Mouse (Mus musculus) layer of hippocampus, postnatal 10 days (tissue): ENCODE data around the gene Tmod1. TPM values are rescaled to one million over a fixed set of nuclear protein-coding genes. Genes with fewer than 3 reads are reported as not detected.

ENCODE experiments used
- DNase-seq, 2 experiments: peaks; one replicate each; pipeline ENCODE4 v3.0.0; 2021; ENCODE audit warnings: low spot score in 2 of 2
- total RNA-seq, 2 experiments: library from RNA; stranded (reverse); gene quantifications; 2 replicates each; pipeline ENCODE4 v1.2.3; 2021

The Tmod1 gene
- total RNA-seq, 2 experiments from 2014 or later, result 7.7 to 8.3 TPM

- no peak for DNase-seq
These were observed 90.7 kb downstream of the Tmod1 start for GRCm38 (mm10) chr4:46129311-46130004.

- peak; percentile 47 to 59 for DNase-seq
These were observed 91.5 kb downstream of the Tmod1 start for GRCm38 (mm10) chr4:46130221-46130620.

GRCm38 (mm10) chr4:46131791-46132190, 93.1 kb downstream of the Tmod1 start:
- DNase-seq, result no peak

GRCm38 (mm10) chr4:46137629-46138286, 99.0 kb downstream of the Tmod1 start:
- DNase-seq, result no peak

GRCm38 (mm10) chr4:46138287-46139222, 99.8 kb downstream of the Tmod1 start, which contains the start of the genes Ncbp1 and Tstd2:
TSS of gene Ncbp1 (plus strand) at chr4:46138613.
TSS of gene Tstd2 (minus strand) at chr4:46138694.
- DNase-seq, result peak; percentile 95 to 96

- DNase-seq, result no peak
These were observed 105.6 kb downstream of the Tmod1 start for GRCm38 (mm10) chr4:46144323-46144722.

GRCm38 (mm10) chr4:46146881-46147280, 108.1 kb downstream of the Tmod1 start:
- no peak for DNase-seq

GRCm38 (mm10) chr4:46151903-46152544, 113.3 kb downstream of the Tmod1 start:
- no peak for DNase-seq

GRCm38 (mm10) chr4:46164027-46164426, 125.3 kb downstream of the Tmod1 start:
- no peak for DNase-seq

Other genes starting within 250 kb of the Tmod1 start
- 10 to 100 TPM; 21.1 to 22.6 TPM for gene Aldh1b1, start 239.9 kb upstream of the Tmod1 start, total RNA-seq
- gene Igfbpl1, start 212.0 kb upstream of the Tmod1 start, total RNA-seq, result 10 to 100 TPM; 58.1 to 60.4 TPM
- gene Stra6l, start 190.3 kb upstream of the Tmod1 start, total RNA-seq, result not detected
- under 1 TPM; 0.50 to 0.62 TPM for gene Ccdc180, start 148.6 kb upstream of the Tmod1 start, total RNA-seq
- gene Tdrd7, start 73.6 kb upstream of the Tmod1 start, total RNA-seq, result 10 to 100 TPM; 25.2 to 32.7 TPM
- 10 to 100 TPM; 52.6 to 56.5 TPM for gene Ncbp1, start 99.7 kb downstream of the Tmod1 start, total RNA-seq
- 10 to 100 TPM; 17.4 to 23.2 TPM for gene Tstd2, start 99.8 kb downstream of the Tmod1 start, total RNA-seq
- gene Xpa, start 157.4 kb downstream of the Tmod1 start, total RNA-seq, result 10 to 100 TPM; 19.7 to 21.3 TPM